Mouse (Mus musculus) C2C12 (cell line): ENCODE results near the gene Rxrb. TPM values are rescaled to one million over a fixed set of nuclear protein-coding genes. Genes with fewer than 3 reads are reported as not detected.
"Not testable (repeated sequence)": the region's sequence is repeated elsewhere in the genome, so short reads cannot be mapped to it uniquely, and the experiment has no call there.

Experiments
- H3K27me3 ChIP-seq: one replicate; pipeline ENCODE4 v1.6.1; 2011; ENCODE audit not compliant: control insufficient read depth, insufficient read depth, insufficient read length
- H3K36me3 ChIP-seq: one replicate; pipeline ENCODE4 v1.6.1; 2011; ENCODE audit not compliant: control insufficient read depth, insufficient read depth
- H3K4me3 ChIP-seq: one replicate; pipeline ENCODE4 v1.5.1; 2011; ENCODE audit warnings: mild to moderate bottlenecking, control low read depth; ENCODE audit not compliant: poor library complexity, insufficient read depth, severe bottlenecking
- H3K79me2 ChIP-seq: one replicate; pipeline ENCODE4 v1.6.1; 2011; ENCODE audit not compliant: control insufficient read depth, insufficient read depth
- H3K79me3 ChIP-seq: one replicate; pipeline ENCODE4 v1.6.1; 2011; ENCODE audit warnings: low read depth, control low read depth
- H3ac ChIP-seq: one replicate; pipeline ENCODE3; 2011; ENCODE audit warnings: low read depth; ENCODE audit not compliant: control insufficient read depth, insufficient read length
- CEBPB ChIP-seq: IDR thresholded peaks from one replicate; pipeline ENCODE4 v1.6.1; 2011; ENCODE audit warnings: low read depth, mild to moderate bottlenecking, control low read depth, moderate library complexity
- CTCF ChIP-seq: IDR thresholded peaks from one replicate; pipeline ENCODE4 v1.5.1; 2011; ENCODE audit not compliant: control insufficient read depth, insufficient read depth, insufficient read length
- FOSL1 ChIP-seq: IDR thresholded peaks from one replicate; pipeline ENCODE4 v1.8.0; 2011; ENCODE audit warnings: mild to moderate bottlenecking, low read length; ENCODE audit not compliant: poor library complexity, insufficient read depth, severe bottlenecking
- MAX ChIP-seq: IDR thresholded peaks from one replicate; pipeline ENCODE4 v1.6.1; 2011; ENCODE audit warnings: mild to moderate bottlenecking, control low read depth
- MYOD1 ChIP-seq: IDR thresholded peaks from one replicate; pipeline ENCODE4 v1.6.1; 2011; ENCODE audit warnings: low read depth; ENCODE audit not compliant: control insufficient read depth, insufficient read length
- MYOG ChIP-seq: IDR thresholded peaks from one replicate; pipeline ENCODE4 v1.6.1; 2011; ENCODE audit not compliant: control insufficient read depth, insufficient read length; ENCODE audit errors: extremely low read depth
- USF1 ChIP-seq: IDR thresholded peaks from one replicate; pipeline ENCODE4 v1.6.1; 2011; ENCODE audit warnings: low read depth, mild to moderate bottlenecking, control low read depth, moderate library complexity
- polyA plus RNA-seq: library from polyadenylated mRNA; unstranded; fragments of >200 nt; fragmentation: generic; extraction: Trizol; gene quantifications from one replicate; pipeline ENCODE4 v1.2.1, GENCODE M21; 2012; ENCODE audit warnings: missing spikeins

Gene Rxrb
- polyA plus RNA-seq, 1 experiment: 39.0 TPM

GRCm38 (mm10) chr17:33999341-34000149 is 32.1 kb upstream of the Rxrb start:
- H3K36me3 ChIP-seq: no peaks in the 10 kb centered on the region
- peak overlapping the region; percentile 30 for H3ac ChIP-seq
- no peaks in the 10 kb centered on the region for H3K79me2 ChIP-seq
- TF ChIP-seq MYOD1: no peak
- no peak for TF ChIP-seq FOSL1
- no peak for TF ChIP-seq CEBPB
- TF ChIP-seq CTCF: no peak
- TF ChIP-seq MYOG: no peak
- no peak for TF ChIP-seq USF1
- no peak for TF ChIP-seq MAX
- H3K79me3 ChIP-seq: no peaks in the 10 kb centered on the region
- no peaks in the 10 kb centered on the region for H3K27me3 ChIP-seq
- no peak overlapping the region for H3K4me3 ChIP-seq

- Histone ChIP-seq H3ac (peak within 1 kb of the TSS; percentile 30), H3K27me3 (no peaks in the 10 kb centered on the region), H3K79me3 (no peaks in the 10 kb centered on the region), H3K4me3 (no peak within 1 kb of the TSS), H3K36me3 (no peaks in the 10 kb centered on the region), H3K79me2 (no peaks in the 10 kb centered on the region)
- TF ChIP-seq CEBPB (no peak), MYOD1 (no peak), MAX (no peak), FOSL1 (no peak)
Observed at GRCm38 (mm10) chr17:34000150-34000537, 31.5 kb upstream of the Rxrb start, which contains the start of gene H2-K1. H2-K1 (minus strand) TSS chr17:34000347.

DNA sequence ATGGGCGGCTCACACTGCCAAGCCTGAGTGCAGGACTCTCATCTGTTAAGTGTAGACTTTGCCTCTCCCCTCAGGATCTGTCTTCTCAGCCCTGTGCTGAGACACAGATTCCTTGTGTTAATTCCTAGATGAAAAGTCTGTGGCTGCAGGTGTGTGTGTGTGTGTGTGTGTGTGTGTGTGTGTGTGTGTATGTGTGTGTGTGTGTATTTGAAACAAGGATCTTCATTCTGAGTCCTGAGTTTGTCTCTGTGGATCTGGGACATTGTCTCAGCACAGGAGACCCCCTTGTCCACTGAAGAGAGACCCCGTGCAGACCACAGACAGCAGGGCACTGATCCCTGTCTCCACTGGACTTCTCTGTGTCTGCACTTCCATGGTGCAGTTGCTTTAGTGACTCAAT is 30.8 kb upstream of the Rxrb start:
- not testable (repeated sequence) for H3K79me2 ChIP-seq, H3K36me3 ChIP-seq, H3K4me3 ChIP-seq, H3K27me3 ChIP-seq, H3K79me3 ChIP-seq, H3ac ChIP-seq

GRCm38 (mm10) chr17:34003426-34003825 is 28.2 kb upstream of the Rxrb start:
- no peaks in the 10 kb centered on the region for H3K79me3 ChIP-seq
- H3K79me2 ChIP-seq: no peaks in the 10 kb centered on the region
- no peaks in the 10 kb centered on the region for H3K27me3 ChIP-seq
- no peak overlapping the region for H3K4me3 ChIP-seq
- H3K36me3 ChIP-seq: no peaks in the 10 kb centered on the region
- no peak overlapping the region for H3ac ChIP-seq
- no peak for TF ChIP-seq MYOG
- no peak for TF ChIP-seq MAX

- Histone ChIP-seq H3ac (no peak overlapping the region), H3K79me3 (no peaks in the 10 kb centered on the region), H3K36me3 (no peaks in the 10 kb centered on the region), H3K79me2 (no peaks in the 10 kb centered on the region), H3K27me3 (peaks cover 5% of the 10 kb centered on the region), H3K4me3 (no peak overlapping the region)
- no peak for TF ChIP-seq CTCF
- no peak for TF ChIP-seq FOSL1
- TF ChIP-seq CEBPB: no peak
- no peak for TF ChIP-seq USF1
- no peak for TF ChIP-seq MYOG
- no peak for TF ChIP-seq MYOD1
- no peak for TF ChIP-seq MAX
Observed at GRCm38 (mm10) chr17:34006570-34006969, 25.0 kb upstream of the Rxrb start.

- H3K27me3 ChIP-seq: peaks cover 5% of the 10 kb centered on the region
- H3K4me3 ChIP-seq: no peak overlapping the region
- H3K36me3 ChIP-seq: no peaks in the 10 kb centered on the region
- TF ChIP-seq MYOD1 (no peak), USF1 (no peak), FOSL1 (no peak), MYOG (no peak), MAX (no peak), CEBPB (no peak), CTCF (no peak)
- no peaks in the 10 kb centered on the region for H3K79me3 ChIP-seq
- H3K79me2 ChIP-seq: no peaks in the 10 kb centered on the region
- H3ac ChIP-seq: no peak overlapping the region
Observed at GRCm38 (mm10) chr17:34010156-34010555, 21.5 kb upstream of the Rxrb start.
